Mouse (Mus musculus) liver, embryonic 16.5 days (tissue): ENCODE measurements around the gene Cacnb4. TPM values are rescaled to one million over a fixed set of nuclear protein-coding genes. Genes with fewer than 3 reads are reported as not detected.

ENCODE experiments used
- ATAC-seq: fragments of 200-750 bp; cut with Nextera tagmentation; 2 replicates; pipeline ENCODE4 v1.8.0; 2017; ENCODE audit warnings: low read depth, mild to moderate bottlenecking, moderate number of reproducible peaks, moderate library complexity
- H3K27ac ChIP-seq: fragments of 300-500 bp; sonication (generic); 2 replicates; pipeline ENCODE4 v1.5.1; 2014; ENCODE audit warnings: mild to moderate bottlenecking, low read length
- H3K27me3 ChIP-seq: fragments of 300-500 bp; sonication (generic); 2 replicates; pipeline ENCODE4 v1.6.1; 2014; ENCODE audit warnings: low read depth, low read length, mixed read lengths; ENCODE audit not compliant: control insufficient read depth, insufficient read depth
- H3K36me3 ChIP-seq: fragments of 300-500 bp; sonication (generic); 2 replicates; pipeline ENCODE4 v1.6.1; 2014; ENCODE audit warnings: mild to moderate bottlenecking; ENCODE audit not compliant: control insufficient read depth, insufficient read depth
- H3K4me1 ChIP-seq: fragments of 300-500 bp; sonication (generic); 2 replicates; pipeline ENCODE4 v1.6.1; 2014; ENCODE audit warnings: low read depth, low read length, mixed read lengths; ENCODE audit not compliant: control insufficient read depth
- H3K4me2 ChIP-seq: fragments of 300-500 bp; sonication (generic); 2 replicates; pipeline ENCODE4 v1.6.1; 2014; ENCODE audit warnings: low read depth, low read length, mixed read lengths
- H3K4me3 ChIP-seq: fragments of 300-500 bp; sonication (generic); 2 replicates; pipeline ENCODE4 v1.5.1; 2014; ENCODE audit warnings: low read depth, mild to moderate bottlenecking, low read length
- H3K9ac ChIP-seq: fragments of 300-500 bp; sonication (generic); 2 replicates; pipeline ENCODE4 v1.6.1; 2014; ENCODE audit warnings: low read depth, low read length
- H3K9me3 ChIP-seq: fragments of 300-500 bp; sonication (generic); replicated peaks from 2 replicates; pipeline ENCODE4 v1.6.1; 2016; ENCODE audit warnings: low read length; ENCODE audit not compliant: control insufficient read depth
- WGBS: fragments of 180-500 bp; shearing (Covaris S2); extraction: QIAGEN DNeasy Blood & Tissue Kit; methylation state at CpG from one replicate; pipeline ENCODE4 v1.1.7; 2014; ENCODE audit not compliant: insufficient replicate concordance; 5-methylcytosine and 5-hydroxymethylcytosine counted together
- polyA plus RNA-seq: library from polyadenylated mRNA; unstranded; fragments of >200 nt; fragmentation: Nextera tagmentation; extraction: Ambion mirVana; gene quantifications from 2 replicates; pipeline ENCODE4 v1.2.1, GENCODE M21; 2015

Gene Cacnb4
- polyA plus RNA-seq, 1 experiment from 2014 or later: 0.12 TPM

- Histone ChIP-seq H3K27me3 (no peaks in the 10 kb centered on the region), H3K9ac (no peak overlapping the region), H3K36me3 (no peaks in the 10 kb centered on the region), H3K4me2 (no peak overlapping the region), H3K27ac (no peak overlapping the region), H3K4me1 (peaks cover 3% of the 10 kb centered on the region; the same call in 1 of the 2 replicates), H3K4me3 (no peak overlapping the region), H3K9me3 (no peaks in the 10 kb centered on the region)
- no peak for ATAC-seq
- 63% methylated on average over 2 of the region's 2 CpGs for WGBS
These were observed 54.0 kb downstream of the Cacnb4 start for GRCm38 (mm10) chr2:52622616-52623015.

GRCm38 (mm10) chr2:52619406-52619974 is 57.1 kb downstream of the Cacnb4 start:
- peak overlapping the region; percentile 58 for H3K4me2 ChIP-seq
- H3K27me3 ChIP-seq: no peaks in the 10 kb centered on the region
- WGBS: 32% methylated on average over 17 of the region's 17 CpGs
- 0 out of 2 replicates have a peak, but pooled peaks have one; percentile 35 for ATAC-seq
- peak overlapping the region; percentile 40 for H3K4me3 ChIP-seq
- no peaks in the 10 kb centered on the region for H3K36me3 ChIP-seq
- no peak overlapping the region for H3K27ac ChIP-seq
- no peak overlapping the region for H3K9ac ChIP-seq
- peaks cover 3% of the 10 kb centered on the region; the same call in 1 of the 2 replicates for H3K4me1 ChIP-seq
- H3K9me3 ChIP-seq: no peaks in the 10 kb centered on the region

GRCm38 (mm10) chr2:52618804-52619203 is 57.8 kb downstream of the Cacnb4 start:
- ATAC-seq: no peak
- Histone ChIP-seq H3K27ac (no peak overlapping the region), H3K9ac (no peak overlapping the region), H3K4me1 (peaks cover 3% of the 10 kb centered on the region; the same call in 1 of the 2 replicates), H3K4me3 (no peak overlapping the region), H3K9me3 (no peaks in the 10 kb centered on the region), H3K27me3 (no peaks in the 10 kb centered on the region), H3K36me3 (no peaks in the 10 kb centered on the region), H3K4me2 (peak overlapping the region; percentile 58)
- WGBS: 11% methylated on average over 2 of the region's 2 CpGs

GRCm38 (mm10) chr2:52615429-52615828 is 61.2 kb downstream of the Cacnb4 start:
- H3K4me1 ChIP-seq: peaks cover 3% of the 10 kb centered on the region; the same call in 1 of the 2 replicates
- H3K27me3 ChIP-seq: no peaks in the 10 kb centered on the region
- H3K4me2 ChIP-seq: no peak overlapping the region
- no peak overlapping the region for H3K4me3 ChIP-seq
- no peak for ATAC-seq
- no peaks in the 10 kb centered on the region for H3K36me3 ChIP-seq
- 75% methylated on average over 5 of the region's 5 CpGs for WGBS
- no peaks in the 10 kb centered on the region for H3K9me3 ChIP-seq
- no peak overlapping the region for H3K27ac ChIP-seq
- H3K9ac ChIP-seq: no peak overlapping the region

- H3K4me1 ChIP-seq: peaks cover 2% of the 10 kb centered on the region; the same call in 1 of the 2 replicates
- H3K27ac ChIP-seq: peak overlapping the region; percentile 64
- no peak overlapping the region for H3K9ac ChIP-seq
- H3K4me3 ChIP-seq: no peak overlapping the region
- 57% methylated on average over 4 of the region's 4 CpGs for WGBS
- no peaks in the 10 kb centered on the region for H3K27me3 ChIP-seq
- peak; percentile 93 for ATAC-seq
- H3K9me3 ChIP-seq: no peaks in the 10 kb centered on the region
- H3K36me3 ChIP-seq: no peaks in the 10 kb centered on the region
- no peak overlapping the region for H3K4me2 ChIP-seq
These were observed 62.7 kb downstream of the Cacnb4 start for GRCm38 (mm10) chr2:52613888-52614287.

GRCm38 (mm10) chr2:52609486-52609885 is 67.1 kb downstream of the Cacnb4 start:
- no peaks in the 10 kb centered on the region for H3K4me1 ChIP-seq
- no peaks in the 10 kb centered on the region for H3K36me3 ChIP-seq
- no peaks in the 10 kb centered on the region for H3K9me3 ChIP-seq
- H3K4me3 ChIP-seq: no peak overlapping the region
- no peak overlapping the region for H3K4me2 ChIP-seq
- ATAC-seq: no peak
- H3K27me3 ChIP-seq: no peaks in the 10 kb centered on the region
- no peak overlapping the region for H3K9ac ChIP-seq
- H3K27ac ChIP-seq: no peak overlapping the region
- WGBS: 28% methylated on average over 1 of the region's 1 CpGs

- Histone ChIP-seq H3K9ac (no peak overlapping the region), H3K9me3 (no peaks in the 10 kb centered on the region), H3K36me3 (no peaks in the 10 kb centered on the region), H3K4me2 (no peak overlapping the region), H3K27me3 (no peaks in the 10 kb centered on the region), H3K4me1 (peaks cover 1% of the 10 kb centered on the region), H3K27ac (no peak overlapping the region), H3K4me3 (no peak overlapping the region)
- 65% methylated on average over 5 of the region's 5 CpGs for WGBS
- ATAC-seq: no peak
These were observed 68.7 kb downstream of the Cacnb4 start for GRCm38 (mm10) chr2:52607857-52608485.

- H3K27ac ChIP-seq: no peak overlapping the region
- H3K4me2 ChIP-seq: no peak overlapping the region
- H3K36me3 ChIP-seq: no peaks in the 10 kb centered on the region
- no peak overlapping the region for H3K4me3 ChIP-seq
- H3K9ac ChIP-seq: no peak overlapping the region
- no peak for ATAC-seq
- peaks cover 7% of the 10 kb centered on the region for H3K4me1 ChIP-seq
- H3K9me3 ChIP-seq: no peaks in the 10 kb centered on the region
- 66% methylated on average over 4 of the region's 4 CpGs for WGBS
- no peaks in the 10 kb centered on the region for H3K27me3 ChIP-seq
These were observed 70.3 kb downstream of the Cacnb4 start for GRCm38 (mm10) chr2:52606331-52606730.

GRCm38 (mm10) chr2:52605321-52605720 is 71.3 kb downstream of the Cacnb4 start:
- Histone ChIP-seq H3K9ac (no peak overlapping the region), H3K27ac (peak overlapping the region; percentile 79), H3K4me2 (no peak overlapping the region), H3K4me1 (peaks cover 7% of the 10 kb centered on the region), H3K36me3 (no peaks in the 10 kb centered on the region), H3K27me3 (no peaks in the 10 kb centered on the region), H3K9me3 (no peaks in the 10 kb centered on the region), H3K4me3 (no peak overlapping the region)
- ATAC-seq: no peak
- WGBS: 9% methylated on average over 4 of the region's 4 CpGs
